Mouse (Mus musculus) thymus, adult 2 months (tissue): ENCODE measurements around the gene Krt2.

Source experiments
- CTCF ChIP-seq: fragments of 200-500 bp; IDR thresholded peaks from 2 replicates; pipeline ENCODE4 v1.5.1; 2012; ENCODE audit warnings: mild to moderate bottlenecking, control low read depth, low read length, moderate library complexity, borderline replicate concordance; ENCODE audit not compliant: control insufficient read depth, poor library complexity, insufficient read depth; ENCODE audit errors: extremely low read depth
- POLR2A ChIP-seq: fragments of 200-500 bp; IDR thresholded peaks from 2 replicates; pipeline ENCODE4 v1.6.1; 2012; ENCODE audit warnings: mild to moderate bottlenecking, low read length, control low read depth, moderate library complexity; ENCODE audit not compliant: control insufficient read depth, poor library complexity, insufficient read depth; ENCODE audit errors: extremely low read depth

DNA sequence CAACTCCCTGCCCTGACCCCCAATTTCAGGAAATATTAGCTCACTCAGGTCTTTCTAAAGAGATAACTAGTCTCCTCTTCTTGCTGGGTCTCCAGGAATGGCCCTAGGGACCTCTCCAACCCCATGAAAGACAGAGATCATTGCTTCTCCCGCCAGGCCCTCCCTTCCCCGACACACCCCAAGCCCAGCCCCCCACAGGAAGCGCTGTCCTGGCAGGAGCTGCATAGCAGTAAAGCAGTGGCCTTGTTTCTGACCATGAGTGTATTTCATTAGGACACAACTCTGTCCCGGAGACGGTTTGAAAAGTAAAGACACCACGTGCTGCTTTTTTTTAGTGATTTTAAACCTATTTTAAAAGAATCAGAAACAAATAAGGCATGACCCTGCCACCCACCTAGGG is 15.2 kb upstream of the Krt2 start:
- TF ChIP-seq CTCF, result no peak
- TF ChIP-seq POLR2A, result no peak
